Mouse (Mus musculus) intestine, embryonic 14.5 days (tissue): Measurements from ENCODE around the gene Esrrg. TPM values are rescaled to one million over a fixed set of nuclear protein-coding genes. Genes with fewer than 3 reads are reported as not detected.

Source experiments
- ATAC-seq: fragments of 200-750 bp; cut with Nextera tagmentation; replicated peaks from 2 replicates; pipeline ENCODE4 v1.8.0; 2017; ENCODE audit warnings: low read depth, moderate number of reproducible peaks, moderate TSS enrichment, moderate library complexity; ENCODE audit not compliant: low FRiP score, low TSS enrichment
- DNase-seq: peaks from one replicate; pipeline ENCODE4 v3.0.0-alpha.2; 2018; ENCODE audit warnings: low spot score
- H3K27ac ChIP-seq: fragments of 300-500 bp; sonication (generic); 2 replicates; pipeline ENCODE4 v1.5.1; 2014; ENCODE audit warnings: low read depth, mild to moderate bottlenecking, control low read depth
- H3K27me3 ChIP-seq: fragments of 300-500 bp; sonication (generic); replicated peaks from 2 replicates; pipeline ENCODE4 v1.6.1; 2014; ENCODE audit warnings: low read length, control low read depth; ENCODE audit not compliant: control insufficient read depth, insufficient read depth
- H3K36me3 ChIP-seq: fragments of 300-500 bp; sonication (generic); 2 replicates; pipeline ENCODE4 v1.6.1; 2014; ENCODE audit warnings: low read length, control low read depth; ENCODE audit not compliant: control insufficient read depth, insufficient read depth
- H3K4me1 ChIP-seq: fragments of 300-500 bp; sonication (generic); replicated peaks from 2 replicates; pipeline ENCODE4 v1.6.1; 2014; ENCODE audit warnings: low read length, control low read depth, mixed read lengths; ENCODE audit not compliant: control insufficient read depth, insufficient read depth
- H3K4me2 ChIP-seq: fragments of 300-500 bp; sonication (generic); 2 replicates; pipeline ENCODE4 v1.6.1; 2014; ENCODE audit warnings: low read length
- H3K4me3 ChIP-seq: fragments of 300-500 bp; sonication (generic); 2 replicates; pipeline ENCODE4 v1.5.1; 2014; ENCODE audit warnings: low read depth, low read length, control low read depth, mixed read lengths
- H3K9ac ChIP-seq: fragments of 300-500 bp; sonication (generic); 2 replicates; pipeline ENCODE4 v1.6.1; 2014; ENCODE audit warnings: mild to moderate bottlenecking, low read length
- H3K9me3 ChIP-seq: fragments of 300-500 bp; sonication (generic); 2 replicates; pipeline ENCODE4 v1.6.1; 2016; ENCODE audit warnings: low read length, control low read depth; ENCODE audit not compliant: control insufficient read depth
- WGBS: fragments of 180-500 bp; shearing (Covaris S2); extraction: QIAGEN DNeasy Blood & Tissue Kit; methylation state at CpG from one replicate; pipeline ENCODE4 v1.1.7; 2014; 5-methylcytosine and 5-hydroxymethylcytosine counted together
- polyA plus RNA-seq: library from polyadenylated mRNA; unstranded; fragments of >200 nt; fragmentation: Nextera tagmentation; extraction: Ambion mirVana; gene quantifications from 2 replicates; pipeline ENCODE4 v1.2.1, GENCODE M21; 2014

Gene Esrrg
- 6.9 and 8.6 TPM in 2 replicates for polyA plus RNA-seq

DNA sequence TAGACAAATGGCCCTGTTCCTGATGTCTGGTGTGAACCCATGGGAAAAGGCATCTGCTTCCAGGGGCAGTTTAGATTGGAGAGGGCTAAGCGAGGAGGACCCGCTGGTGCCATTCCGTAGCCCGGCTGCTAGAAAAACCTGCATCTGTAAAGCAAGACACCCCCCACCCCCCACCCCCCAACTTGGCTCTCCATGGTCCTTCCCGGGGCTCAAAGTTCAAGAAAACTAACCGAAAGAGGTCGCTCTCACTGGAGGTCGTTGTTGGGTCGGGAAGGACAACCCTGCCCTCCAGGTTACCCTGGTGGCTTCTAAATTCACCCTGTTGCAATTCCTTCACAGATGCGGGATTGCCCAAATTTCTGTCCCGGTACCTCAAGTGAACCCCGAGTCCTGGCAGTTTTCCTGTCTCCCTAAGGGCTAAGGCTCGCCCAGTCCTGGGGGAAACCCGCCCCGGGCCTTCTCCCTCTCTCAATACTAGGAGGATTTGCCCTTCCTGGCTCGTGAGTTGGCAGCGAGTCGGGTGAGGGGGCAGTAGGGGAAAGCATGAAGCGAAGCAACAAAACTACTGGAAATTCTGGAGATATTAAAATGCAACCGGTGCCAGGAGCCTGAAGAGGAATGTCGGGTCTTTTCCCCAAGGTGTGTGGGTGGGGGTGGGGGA lies at the start of gene Esrrg:
TSS of gene Esrrg (plus strand) at position 531 of the 661 bp plus-strand sequence.
- Histone ChIP-seq H3K9me3 (no peaks in the 10 kb centered on the region), H3K9ac (peak within 1 kb of the TSS; percentile 40), H3K36me3 (no peaks in the 10 kb centered on the region), H3K27me3 (peaks cover 89% of the 10 kb centered on the region), H3K4me1 (peaks cover 7% of the 10 kb centered on the region; the same call in 1 of the 2 replicates), H3K4me2 (peak within 1 kb of the TSS; percentile 86), H3K4me3 (peak within 1 kb of the TSS; percentile 49), H3K27ac (no peak within 1 kb of the TSS)
- ATAC-seq (no peak), DNase-seq (peak; percentile 77)
- 2% methylated on average over 21 of the region's 21 CpGs for WGBS

DNA sequence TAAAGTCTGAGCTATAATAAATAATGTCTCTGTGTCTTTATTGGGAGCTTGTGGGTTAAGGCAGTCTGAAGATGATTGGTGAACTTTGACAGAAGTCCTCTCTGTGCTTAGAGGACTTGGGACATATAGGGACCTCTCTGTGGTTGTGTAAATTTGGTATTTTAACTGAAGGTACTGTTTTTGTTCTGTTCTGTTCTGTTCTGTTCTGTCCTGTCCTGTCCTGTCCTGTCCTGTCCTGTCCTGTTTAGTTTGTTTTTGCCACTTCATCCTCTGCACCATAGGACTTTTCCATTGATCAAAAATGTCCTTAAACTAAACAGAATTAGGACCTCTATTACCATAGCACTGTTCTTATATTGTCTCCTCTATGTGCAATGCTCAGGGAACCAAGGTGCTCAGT lies 24.6 kb upstream of the Esrrg start:
- ATAC-seq (no peak), DNase-seq (no peak)
- 0 out of 2 replicates have a peak, but pooled peaks cover 4% of the 10 kb centered on the region for H3K4me1 ChIP-seq
- no peaks in the 10 kb centered on the region for H3K36me3 ChIP-seq
- H3K4me2 ChIP-seq: no peak overlapping the region
- no peak overlapping the region for H3K27ac ChIP-seq
- no peak overlapping the region for H3K9ac ChIP-seq
- no peak overlapping the region for H3K4me3 ChIP-seq
- H3K27me3 ChIP-seq: no peaks in the 10 kb centered on the region
- 0 out of 2 replicates have a peak, but pooled peaks cover 4% of the 10 kb centered on the region for H3K9me3 ChIP-seq

- Histone ChIP-seq H3K9me3 (0 out of 2 replicates have a peak, but pooled peaks cover 4% of the 10 kb centered on the region), H3K4me1 (0 out of 2 replicates have a peak, but pooled peaks cover 4% of the 10 kb centered on the region), H3K27me3 (no peaks in the 10 kb centered on the region), H3K4me2 (no peak overlapping the region), H3K9ac (no peak overlapping the region), H3K27ac (no peak overlapping the region), H3K4me3 (no peak overlapping the region), H3K36me3 (no peaks in the 10 kb centered on the region)
- DNase-seq (no peak), ATAC-seq (no peak)
- WGBS: 81% methylated on average over 8 of the region's 8 CpGs
Measured at GRCm38 (mm10) chr1:187586541-187587075, 22.0 kb upstream of the Esrrg start.

DNA sequence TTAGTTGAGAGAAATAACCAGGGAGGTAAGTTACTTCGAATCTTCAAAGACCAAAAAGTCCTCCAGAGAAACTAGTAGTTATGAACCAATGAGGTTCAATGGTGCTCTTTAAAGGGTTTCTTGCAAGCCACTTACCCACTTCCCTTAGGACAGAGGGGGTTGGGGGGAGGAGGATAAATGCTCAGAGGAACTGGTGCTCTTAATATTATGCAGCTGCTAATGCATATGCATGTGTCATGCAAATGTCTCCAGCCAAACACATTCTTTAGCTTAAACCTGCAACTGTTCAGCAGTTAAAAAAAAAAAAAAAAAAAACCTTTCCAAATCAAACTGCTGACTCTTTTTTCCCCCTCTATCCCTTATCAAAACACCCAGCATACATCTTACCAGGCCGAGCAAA lies 5.6 kb upstream of the Esrrg start:
- 57% methylated on average over 2 of the region's 2 CpGs for WGBS
- no peak for ATAC-seq
- no peak overlapping the region for H3K4me2 ChIP-seq

DNA sequence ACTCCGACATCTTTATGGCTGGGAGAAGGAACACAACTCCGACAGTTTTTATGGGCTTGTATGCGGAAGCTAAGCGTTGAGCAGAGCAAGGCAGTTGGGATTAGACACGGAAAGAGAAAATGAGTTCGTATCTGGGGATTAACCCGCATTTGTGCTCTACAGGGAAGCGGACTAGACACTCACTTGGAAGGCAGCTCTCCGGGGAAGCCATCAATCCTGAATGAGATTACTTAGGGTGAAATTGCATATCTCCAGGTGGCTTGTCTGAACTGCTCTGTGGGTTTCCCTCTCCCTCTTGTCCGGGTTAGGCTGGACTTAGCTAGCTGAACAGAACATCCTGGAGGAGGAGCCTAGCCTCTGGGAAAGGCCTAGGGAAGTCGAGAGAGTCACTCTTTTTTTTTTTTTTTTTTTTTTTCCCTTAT lies 4.5 kb upstream of the Esrrg start:
- Histone ChIP-seq H3K9me3 (no peaks in the 10 kb centered on the region; the same call in 1 of the 2 replicates), H3K4me2 (peak overlapping the region; percentile 37), H3K36me3 (no peaks in the 10 kb centered on the region), H3K27me3 (peaks cover 66% of the 10 kb centered on the region), H3K27ac (no peak overlapping the region), H3K9ac (no peak overlapping the region), H3K4me1 (peaks cover 7% of the 10 kb centered on the region; the same call in 1 of the 2 replicates), H3K4me3 (no peak overlapping the region)
- DNase-seq (peak; percentile 68), ATAC-seq (no peak)
- 4% methylated on average over 11 of the region's 11 CpGs for WGBS

More for the DNA sequence above, 5.6 kb upstream of the Esrrg start:
- Histone ChIP-seq H3K36me3 (no peaks in the 10 kb centered on the region), H3K9ac (no peak overlapping the region), H3K27ac (no peak overlapping the region), H3K9me3 (no peaks in the 10 kb centered on the region; the same call in 1 of the 2 replicates), H3K4me1 (peaks cover 7% of the 10 kb centered on the region; the same call in 1 of the 2 replicates), H3K27me3 (peaks cover 55% of the 10 kb centered on the region), H3K4me3 (no peak overlapping the region)
- no peak for DNase-seq

DNA sequence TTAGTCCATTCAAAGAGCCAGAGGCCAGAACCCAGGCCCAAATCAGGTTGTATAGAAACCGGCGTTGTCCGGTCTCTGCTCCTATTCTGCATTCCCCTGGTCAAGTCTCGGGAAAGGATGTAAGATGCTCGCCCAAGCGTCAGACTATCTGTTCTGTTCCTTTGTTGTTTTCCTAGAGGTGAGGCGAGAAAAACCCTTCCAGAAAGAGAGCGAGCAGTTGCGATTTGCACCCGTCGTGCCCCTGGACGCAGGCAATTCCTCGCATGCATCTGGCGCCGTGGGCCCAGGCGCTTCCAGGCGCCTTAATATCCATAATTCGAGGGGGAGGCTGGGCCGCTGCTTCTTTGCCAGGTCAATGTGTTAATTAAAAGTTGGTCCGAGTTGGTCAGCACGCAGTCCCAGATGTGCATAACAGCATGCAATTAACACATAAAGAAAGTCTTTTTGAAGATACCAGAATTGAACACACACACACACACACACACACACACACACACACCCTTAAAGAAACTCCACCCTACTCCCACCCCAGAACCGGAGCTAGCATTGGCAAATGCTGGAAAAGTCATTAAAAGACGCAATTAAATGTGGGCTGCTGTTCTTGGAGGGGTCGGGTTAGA lies 3.8 kb upstream of the Esrrg start:
- Histone ChIP-seq H3K9me3 (no peaks in the 10 kb centered on the region; the same call in 1 of the 2 replicates), H3K4me1 (peaks cover 7% of the 10 kb centered on the region; the same call in 1 of the 2 replicates), H3K9ac (no peak overlapping the region), H3K36me3 (no peaks in the 10 kb centered on the region), H3K4me2 (peak overlapping the region; percentile 36), H3K4me3 (peak overlapping the region; percentile 3; the same call in 1 of the 2 replicates), H3K27me3 (peaks cover 73% of the 10 kb centered on the region), H3K27ac (no peak overlapping the region)
- WGBS: 12% methylated on average over 24 of the region's 24 CpGs
- peak; percentile 54 for DNase-seq
- ATAC-seq: no peak

DNA sequence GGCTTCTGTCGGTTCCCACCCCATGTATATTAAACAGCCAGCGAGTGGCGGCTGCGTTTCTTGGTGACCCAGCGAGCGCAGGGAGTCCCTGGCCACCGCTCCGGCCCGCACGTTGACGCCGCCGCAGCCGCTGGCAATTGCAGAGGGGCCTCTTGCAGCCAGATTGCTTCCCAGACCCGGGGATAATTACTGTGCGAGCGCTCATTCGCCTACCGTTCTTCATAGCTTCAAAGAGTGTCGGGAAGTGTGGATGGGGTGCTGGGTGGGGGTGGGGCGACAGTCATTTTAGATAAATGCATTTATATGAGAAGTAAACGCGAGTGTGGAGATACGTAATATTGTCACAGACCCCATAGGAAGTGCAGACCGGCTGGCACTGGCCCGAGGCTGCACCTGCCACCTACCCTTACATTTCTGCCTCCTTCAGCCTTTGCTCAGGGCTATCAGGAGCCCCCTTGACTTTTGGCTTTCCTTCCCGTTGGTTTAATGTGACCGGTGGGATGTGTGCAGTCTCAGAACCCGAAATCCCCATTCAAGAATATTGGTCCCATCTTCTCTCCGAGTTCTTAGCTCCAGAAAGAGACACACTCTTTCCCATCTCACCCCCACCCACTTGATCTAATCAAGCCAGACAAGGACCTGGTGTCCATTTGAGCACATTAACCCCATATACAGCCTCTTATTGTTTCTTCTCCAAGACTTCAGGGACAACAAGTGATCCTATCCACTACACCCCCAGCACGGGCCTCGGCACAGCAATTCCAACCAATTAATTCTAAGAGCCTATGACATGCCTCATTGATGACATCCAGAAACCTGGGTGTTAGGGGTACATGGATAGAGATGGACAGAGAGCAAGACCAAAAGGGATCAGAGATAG lies 3.0 kb upstream of the Esrrg start:
- peak; percentile 73 for DNase-seq
- no peak for ATAC-seq
- peak overlapping the region; percentile 36 for H3K4me2 ChIP-seq
- H3K4me1 ChIP-seq: peaks cover 7% of the 10 kb centered on the region; the same call in 1 of the 2 replicates
- no peak overlapping the region for H3K9ac ChIP-seq
- WGBS: 3% methylated on average over 32 of the region's 32 CpGs
- peaks cover 81% of the 10 kb centered on the region for H3K27me3 ChIP-seq
- H3K36me3 ChIP-seq: no peaks in the 10 kb centered on the region
- no peaks in the 10 kb centered on the region; the same call in 1 of the 2 replicates for H3K9me3 ChIP-seq
- H3K27ac ChIP-seq: no peak overlapping the region
- peak overlapping the region; percentile 3; the same call in 1 of the 2 replicates for H3K4me3 ChIP-seq
